Mouse (Mus musculus) cerebellum, postnatal 4 days (tissue): ENCODE results near the gene Cd209d.
A peak's percentile ranks its signal among the peaks of the same experiment; 100 is the strongest.
"Not testable (repeated sequence)": the region's sequence is repeated elsewhere in the genome, so short reads cannot be mapped to it uniquely, and the experiment has no call there.

ENCODE experiments used
- DNase-seq, 2 experiments: peaks; one replicate each; pipeline ENCODE4 v3.0.0; 2022; ENCODE audit warnings: low spot score in 2 of 2, mixed read lengths in 1 of 2

The Cd209d gene

DNA sequence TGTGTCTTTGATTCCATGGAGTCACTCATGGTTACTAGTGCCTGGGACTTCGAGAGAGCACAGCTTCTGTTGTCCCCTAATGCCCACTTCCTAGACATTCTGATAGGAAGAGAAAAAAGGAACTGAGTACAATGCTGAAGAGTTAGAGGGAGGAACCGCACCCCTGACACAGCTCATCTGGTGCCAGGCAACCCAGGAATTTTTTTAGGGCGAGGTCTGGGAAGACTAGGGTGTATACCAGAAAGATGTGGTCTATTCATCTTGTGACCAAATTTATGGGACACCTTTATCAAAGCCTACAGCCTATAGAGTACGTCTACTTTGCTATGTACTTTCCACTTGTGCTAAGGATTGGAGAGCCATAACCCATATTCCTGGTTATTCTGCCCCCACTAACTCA is at the start of gene Cd209d:
Gene Cd209d, minus strand, starts transcription at position 101 of the 400 bp plus-strand sequence.
- no peak for DNase-seq

DNA sequence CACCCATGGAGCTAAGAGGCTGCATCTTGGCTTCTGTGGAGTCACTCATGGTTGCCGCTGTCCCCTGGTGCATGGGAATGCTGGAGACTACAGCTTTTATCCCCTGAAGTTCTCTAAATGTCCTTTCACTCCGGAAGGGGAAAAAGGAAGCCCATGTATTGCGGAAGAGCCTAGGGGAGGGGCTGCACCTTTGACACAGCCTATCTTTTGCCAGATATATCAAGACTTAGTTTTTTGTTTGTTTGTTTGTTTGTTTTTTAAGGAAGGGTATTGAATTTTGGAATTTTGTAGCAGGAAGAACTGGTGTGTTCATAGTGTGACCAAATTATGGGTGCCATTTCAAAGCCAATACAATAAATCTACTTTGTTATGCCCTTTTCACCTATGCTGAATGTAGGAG is 48.4 kb upstream of the Cd209d start, which contains the start of gene Cd209b:
Gene Cd209b, minus strand, starts transcription at position 101 of the 400 bp plus-strand sequence.
- no peak for DNase-seq

DNA sequence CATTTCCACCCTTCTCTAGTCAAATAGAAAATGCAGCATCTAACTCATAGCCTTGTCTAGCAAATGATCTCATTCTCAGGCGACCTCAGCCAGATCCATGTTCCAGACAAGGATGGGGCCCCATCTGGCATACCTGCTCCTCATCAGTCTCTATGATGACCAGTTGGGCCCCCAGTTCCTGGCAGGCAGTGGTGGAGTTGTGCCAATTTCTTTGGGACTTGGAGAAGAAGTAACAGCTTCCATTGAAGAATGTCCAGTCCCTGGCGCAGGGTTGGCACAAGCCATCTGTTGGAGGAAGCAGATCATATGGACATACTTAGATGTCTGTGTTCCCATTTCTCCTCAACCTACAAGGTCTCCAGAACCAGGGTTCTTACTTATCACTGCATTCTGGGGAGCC is 2.2 kb downstream of the Cd209d start:
- DNase-seq, result peak in 1 of 2 experiments; percentile 4

DNA sequence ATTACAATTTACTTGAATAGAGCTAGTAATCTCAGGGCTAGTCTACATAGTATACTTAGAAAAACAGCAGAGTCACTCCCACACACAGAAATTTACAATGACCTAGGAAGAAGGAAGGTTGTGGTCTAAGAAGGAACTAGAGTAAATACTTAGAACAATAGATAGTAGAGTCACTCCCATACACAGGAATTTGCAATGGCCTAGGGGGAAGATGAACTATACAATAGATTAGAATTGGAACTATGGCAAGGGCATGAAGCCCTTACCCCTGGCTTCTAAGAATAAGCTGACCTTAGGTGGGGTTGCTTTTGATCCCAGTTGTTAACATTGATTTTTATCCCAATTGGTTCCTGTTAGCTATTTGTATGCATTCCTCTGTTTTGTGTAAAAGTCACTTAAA is 15.6 kb downstream of the Cd209d start:
- not testable (repeated sequence) for DNase-seq

DNA sequence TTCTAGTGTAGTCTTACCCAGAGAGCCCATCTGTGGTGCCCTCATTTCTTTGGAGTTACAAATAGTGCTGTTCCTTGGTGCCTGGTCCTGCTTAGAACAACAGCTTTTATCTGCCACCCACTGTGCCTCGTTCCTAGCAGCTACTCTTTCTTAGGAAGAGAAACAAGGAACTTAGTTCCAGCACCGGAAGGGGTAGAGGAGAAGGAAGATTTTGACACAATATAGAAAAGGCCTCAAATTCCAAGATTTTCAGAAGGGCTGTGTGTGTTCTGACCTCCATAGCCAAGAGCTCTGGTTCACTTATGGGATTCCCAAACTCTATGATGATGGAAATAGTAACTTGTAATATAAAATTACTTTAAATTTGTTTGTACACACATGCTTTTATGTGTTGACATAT is 24.1 kb downstream of the Cd209d start, which contains the start of gene Cd209e:
Gene Cd209e, minus strand, starts transcription at position 101 of the 400 bp plus-strand sequence.
- no peak for DNase-seq
